Mouse (Mus musculus): ENCODE results near the gene Rgs14. TPM values are rescaled to one million over a fixed set of nuclear protein-coding genes. Genes with fewer than 3 reads are reported as not detected.

Gene Rgs14
- polyA plus RNA-seq, 1 experiment, result 51.6 TPM

GRCm38 (mm10) chr13:55403266-55403665 lies 33.7 kb downstream of the Rgs14 start:
- Histone ChIP-seq H3K27ac (ENCODE audit: control insufficient read depth, insufficient read depth, low read depth, low read length, poor library complexity) (no peak overlapping the region), H3K4me3 (replicated peaks; ENCODE audit: control insufficient read depth, low read depth, low read length) (no peak overlapping the region), H3K4me1 (ENCODE audit: control insufficient read depth, insufficient read depth, low read length) (peaks cover 12% of the 10 kb centered on the region)
- TF ChIP-seq POLR2A (IDR thresholded peaks at IDR 0.05; ENCODE audit: borderline replicate concordance, control insufficient read depth, low read depth, low read length) (no peak), CTCF (IDR thresholded peaks at IDR 0.05; ENCODE audit: control insufficient read depth, insufficient read depth, low read length) (no peak)
- WGBS, result 75% methylated on average over 7 of the region's 7 CpGs

- 40% methylated on average over 15 of the region's 15 CpGs for WGBS
- no peak overlapping the region; the same call in 1 of the 2 replicates for H3K27ac ChIP-seq (ENCODE audit: control insufficient read depth, insufficient read depth, low read depth, low read length, poor library complexity)
- H3K4me1 ChIP-seq (ENCODE audit: control insufficient read depth, insufficient read depth, low read length), result peaks cover 12% of the 10 kb centered on the region
- H3K4me3 ChIP-seq (replicated peaks; ENCODE audit: control insufficient read depth, low read depth, low read length), result no peak overlapping the region
- TF ChIP-seq POLR2A (IDR thresholded peaks at IDR 0.05; ENCODE audit: borderline replicate concordance, control insufficient read depth, low read depth, low read length), result no peak
- TF ChIP-seq CTCF (IDR thresholded peaks at IDR 0.05; ENCODE audit: control insufficient read depth, insufficient read depth, low read length), result no peak
Measured at GRCm38 (mm10) chr13:55403935-55404852, 34.7 kb downstream of the Rgs14 start.

- peak overlapping the region; percentile 66 for H3K27ac ChIP-seq (ENCODE audit: control insufficient read depth, insufficient read depth, low read depth, low read length, poor library complexity)
- H3K4me3 ChIP-seq (replicated peaks; ENCODE audit: control insufficient read depth, low read depth, low read length), result peak overlapping the region; percentile 24
- whole genome bisulfite sequencing, result 6% methylated on average over 11 of the region's 11 CpGs
- H3K4me1 ChIP-seq (ENCODE audit: control insufficient read depth, insufficient read depth, low read length), result peaks cover 12% of the 10 kb centered on the region
- TF ChIP-seq CTCF (IDR thresholded peaks at IDR 0.05; ENCODE audit: control insufficient read depth, insufficient read depth, low read length) (peak; percentile 89), POLR2A (IDR thresholded peaks at IDR 0.05; ENCODE audit: borderline replicate concordance, control insufficient read depth, low read depth, low read length) (no peak)
Measured at GRCm38 (mm10) chr13:55404853-55405782, 35.6 kb downstream of the Rgs14 start.

- no peak for TF ChIP-seq POLR2A (IDR thresholded peaks at IDR 0.05; ENCODE audit: borderline replicate concordance, control insufficient read depth, low read depth, low read length)
- TF ChIP-seq CTCF (IDR thresholded peaks at IDR 0.05; ENCODE audit: control insufficient read depth, insufficient read depth, low read length), result 0 out of 2 replicates have a peak, but pooled peaks have one; percentile 2
- WGBS, result 8% methylated on average over 13 of the region's 13 CpGs
- H3K4me3 ChIP-seq (replicated peaks; ENCODE audit: control insufficient read depth, low read depth, low read length), result no peak overlapping the region
- peak overlapping the region; percentile 66 for H3K27ac ChIP-seq (ENCODE audit: control insufficient read depth, insufficient read depth, low read depth, low read length, poor library complexity)
- H3K4me1 ChIP-seq (ENCODE audit: control insufficient read depth, insufficient read depth, low read length), result peaks cover 12% of the 10 kb centered on the region
Measured at GRCm38 (mm10) chr13:55405783-55406390, 36.4 kb downstream of the Rgs14 start.

GRCm38 (mm10) chr13:55407341-55407740 lies 37.8 kb downstream of the Rgs14 start:
- Histone ChIP-seq H3K27ac (ENCODE audit: control insufficient read depth, insufficient read depth, low read depth, low read length, poor library complexity) (no peak overlapping the region), H3K4me1 (ENCODE audit: control insufficient read depth, insufficient read depth, low read length) (peaks cover 12% of the 10 kb centered on the region), H3K4me3 (replicated peaks; ENCODE audit: control insufficient read depth, low read depth, low read length) (no peak overlapping the region)
- 76% methylated on average over 4 of the region's 4 CpGs for WGBS
- no peak for TF ChIP-seq CTCF (IDR thresholded peaks at IDR 0.05; ENCODE audit: control insufficient read depth, insufficient read depth, low read length)
- no peak for TF ChIP-seq POLR2A (IDR thresholded peaks at IDR 0.05; ENCODE audit: borderline replicate concordance, control insufficient read depth, low read depth, low read length)

GRCm38 (mm10) chr13:55408546-55409120 lies 39.1 kb downstream of the Rgs14 start:
- TF ChIP-seq CTCF (IDR thresholded peaks at IDR 0.05; ENCODE audit: control insufficient read depth, insufficient read depth, low read length), result no peak
- Histone ChIP-seq H3K27ac (ENCODE audit: control insufficient read depth, insufficient read depth, low read depth, low read length, poor library complexity) (no peak overlapping the region), H3K4me3 (replicated peaks; ENCODE audit: control insufficient read depth, low read depth, low read length) (no peak overlapping the region), H3K4me1 (ENCODE audit: control insufficient read depth, insufficient read depth, low read length) (peaks cover 19% of the 10 kb centered on the region)
- WGBS, result 80% methylated on average over 19 of the region's 19 CpGs

- 55% methylated on average over 7 of the region's 7 CpGs for WGBS
- Histone ChIP-seq H3K4me3 (replicated peaks; ENCODE audit: control insufficient read depth, low read depth, low read length) (no peak overlapping the region), H3K27ac (ENCODE audit: control insufficient read depth, insufficient read depth, low read depth, low read length, poor library complexity) (no peak overlapping the region), H3K4me1 (ENCODE audit: control insufficient read depth, insufficient read depth, low read length) (peaks cover 10% of the 10 kb centered on the region)
- no peak for TF ChIP-seq POLR2A (IDR thresholded peaks at IDR 0.05; ENCODE audit: borderline replicate concordance, control insufficient read depth, low read depth, low read length)
- TF ChIP-seq CTCF (IDR thresholded peaks at IDR 0.05; ENCODE audit: control insufficient read depth, insufficient read depth, low read length), result no peak
Measured at GRCm38 (mm10) chr13:55411826-55412225, 42.3 kb downstream of the Rgs14 start.
